In the genomic region with DNA sequence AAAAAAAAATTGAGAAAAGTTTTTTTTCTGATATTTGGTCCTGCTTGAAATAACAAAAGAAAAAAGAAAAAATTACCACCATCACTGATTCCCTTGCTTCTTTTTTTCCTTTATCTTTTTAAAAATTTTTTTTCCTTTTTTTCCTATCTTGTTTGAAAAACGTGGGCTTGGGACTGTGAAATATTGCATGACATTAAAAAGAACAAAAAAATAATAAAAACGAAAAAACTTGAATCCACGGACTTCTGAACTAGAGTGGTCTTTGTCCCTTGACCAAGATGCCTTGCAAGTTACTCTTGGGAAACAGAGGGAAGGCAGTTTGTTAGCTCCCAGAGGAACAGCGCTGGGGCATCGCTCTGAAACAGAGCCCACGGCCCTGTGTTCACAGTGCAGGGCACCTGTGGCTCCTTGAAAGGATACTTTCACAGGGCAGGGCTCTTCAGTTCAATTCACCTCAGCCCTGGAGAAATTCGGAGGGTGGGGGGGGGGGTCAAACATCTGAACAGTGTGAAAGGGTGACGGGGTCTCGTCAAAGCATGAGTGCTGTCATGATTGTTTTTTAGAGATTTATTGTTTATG, we compare ENCODE assay signal across 7 mouse cellular contexts. TPM values are rescaled to one million over a fixed set of nuclear protein-coding genes. Genes with fewer than 3 reads are reported as not detected.
DNase-seq lines count a peak whose midpoint lies in the region; ATAC-seq and TF ChIP-seq lines count a peak whose summit lies in the region.

No protein-coding gene starts in this region.

- no peak for TF ChIP-seq CTCF in lung, adult 2 months (IDR thresholded peaks at IDR 0.05; ENCODE audit: insufficient read depth, low read length)
- no peak for TF ChIP-seq CTCF in embryonic fibroblast, embryonic 13.5 days (IDR thresholded peaks at IDR 0.05; ENCODE audit: borderline replicate concordance, insufficient read depth, low read length)
- TF ChIP-seq CTCF in small intestine, adult 2 months (IDR thresholded peaks at IDR 0.05; ENCODE audit: extremely low read depth, insufficient read length, insufficient replicate concordance, low read depth, low read length), result no peak

- H3K27ac ChIP-seq in embryonic fibroblast, embryonic 13.5 days (ENCODE audit: insufficient read depth, low read length), result no peak overlapping the region
- peak overlapping the region; percentile 99; the same call in 1 of the 2 replicates for H3K27ac ChIP-seq in limb, embryonic 12.5 days
- no peak overlapping the region for H3K27ac ChIP-seq in small intestine, adult 2 months (ENCODE audit: insufficient read depth, low read depth, low read length)

- WGBS in lung, adult 2 months, result 19% methylated on average over 9 of the region's 9 CpGs
- 26% methylated on average over 9 of the region's 9 CpGs for WGBS in limb, embryonic 12.5 days
- WGBS in small intestine, adult 2 months, result 22% methylated on average over 9 of the region's 9 CpGs

- no peak for TF ChIP-seq POLR2A in lung, adult 2 months (IDR thresholded peaks at IDR 0.05; ENCODE audit: borderline replicate concordance, extremely low read depth, low read depth, low read length)
- no peak for TF ChIP-seq POLR2A in embryonic fibroblast, embryonic 13.5 days (IDR thresholded peaks at IDR 0.05; ENCODE audit: low read depth, low read length)
- TF ChIP-seq POLR2A in small intestine, adult 2 months (IDR thresholded peaks at IDR 0.05; ENCODE audit: low read depth, low read length), result no peak

- no peak for ATAC-seq in limb, embryonic 12.5 days (ENCODE audit: insufficient number of reproducible peaks, insufficient read depth, low FRiP score, low TSS enrichment, low read depth)
- no peak for ATAC-seq in inflammation-experienced regulatory T-cells, adult 6 months

- peak overlapping the region; percentile 83; the same call in 1 of the 2 replicates for H3K9ac ChIP-seq in limb, embryonic 12.5 days (replicated peaks)

- H3K9me3 ChIP-seq in limb, embryonic 12.5 days, result no peaks in the 10 kb centered on the region

- H3K4me3 ChIP-seq in lung, adult 2 months (replicated peaks; ENCODE audit: extremely low read depth, low read depth, low read length), result peak overlapping the region; percentile 86
- peak overlapping the region; percentile 55; the same call in 1 of the 2 replicates for H3K4me3 ChIP-seq in embryonic fibroblast, embryonic 13.5 days (ENCODE audit: insufficient read depth, low read length)
- peak overlapping the region; percentile 57 for H3K4me3 ChIP-seq in limb, embryonic 12.5 days (replicated peaks)
- peak overlapping the region; percentile 68 for H3K4me3 ChIP-seq in small intestine, adult 2 months (ENCODE audit: low read depth, low read length)

- H3K27me3 ChIP-seq in limb, embryonic 12.5 days, result no peaks in the 10 kb centered on the region
- no peaks in the 10 kb centered on the region for H3K27me3 ChIP-seq in small intestine, adult 2 months (ENCODE audit: control insufficient read depth, insufficient read depth, low read length)

- no peaks in the 10 kb centered on the region for H3K36me3 ChIP-seq in limb, embryonic 12.5 days
- H3K36me3 ChIP-seq in small intestine, adult 2 months (ENCODE audit: control insufficient read depth, insufficient read depth, low read length), result no peaks in the 10 kb centered on the region

- peak overlapping the region; percentile 72 for H3K4me2 ChIP-seq in limb, embryonic 12.5 days

- H3K4me1 ChIP-seq in lung, adult 2 months (ENCODE audit: control insufficient read depth, insufficient read depth, low read length), result no peaks in the 10 kb centered on the region
- peaks cover 16% of the 10 kb centered on the region for H3K4me1 ChIP-seq in embryonic fibroblast, embryonic 13.5 days (ENCODE audit: control insufficient read depth, insufficient read depth, low read length)
- peaks cover 42% of the 10 kb centered on the region for H3K4me1 ChIP-seq in limb, embryonic 12.5 days (replicated peaks)
- H3K4me1 ChIP-seq in small intestine, adult 2 months (ENCODE audit: control insufficient read depth, insufficient read depth, insufficient read length, low read length), result peaks cover 9% of the 10 kb centered on the region

- DNase-seq in lung, adult 2 months, result no peak
- no peak for DNase-seq in lung, postnatal 36 days
- DNase-seq in spleen, postnatal 10 days (ENCODE audit: low spot score in 2 of 2), result no peak

RNA-seq across cellular contexts. Expression of a gene that starts 22.6 kb away (rescaled TPM):
- 34.6 and 47.1 TPM in 2 replicates for polyA plus RNA-seq in lung, adult 2 months (2012; rRNA removed)
- polyA plus RNA-seq in embryonic fibroblast, embryonic 13.5 days (2011; ENCODE audit: insufficient read length, low read depth, missing spikeins), result 38.2 and 38.6 TPM in 2 replicates
- polyA plus RNA-seq in limb, embryonic 12.5 days (2016; fragmentation: Nextera tagmentation; extraction: Ambion mirVana), result 134 and 144 TPM in 2 replicates
- 37.0 and 72.7 TPM in 2 replicates for polyA plus RNA-seq in small intestine, adult 2 months (2012; rRNA removed)
- 10 to 100 TPM; 42.4 to 46.3 (median 45.8) TPM for polyA plus RNA-seq in inflammation-experienced regulatory T-cells, adult 6 months (2017; shearing (Covaris generic))

RNA-seq across cellular contexts. Expression of a gene that starts 46.0 kb away (rescaled TPM):
- polyA plus RNA-seq in lung, adult 2 months (2012; rRNA removed), result 87.5 and 99.1 TPM in 2 replicates
- 80.2 and 86.7 TPM in 2 replicates for polyA plus RNA-seq in embryonic fibroblast, embryonic 13.5 days (2011; ENCODE audit: insufficient read length, low read depth, missing spikeins)
- 63.4 and 66.9 TPM in 2 replicates for polyA plus RNA-seq in limb, embryonic 12.5 days (2016; fragmentation: Nextera tagmentation; extraction: Ambion mirVana)
- polyA plus RNA-seq in small intestine, adult 2 months (2012; rRNA removed), result 38.3 and 55.2 TPM in 2 replicates
- 10 to 100 TPM; 28.0 to 61.1 (median 55.5) TPM for polyA plus RNA-seq in inflammation-experienced regulatory T-cells, adult 6 months (2017; shearing (Covaris generic))

RNA-seq across cellular contexts. Expression of a gene that starts 47.6 kb away (rescaled TPM):
- 72.5 and 81.8 TPM in 2 replicates for polyA plus RNA-seq in lung, adult 2 months (2012; rRNA removed)
- 47.2 and 54.9 TPM in 2 replicates for polyA plus RNA-seq in embryonic fibroblast, embryonic 13.5 days (2011; ENCODE audit: insufficient read length, low read depth, missing spikeins)
- 16.9 and 21.4 TPM in 2 replicates for polyA plus RNA-seq in limb, embryonic 12.5 days (2016; fragmentation: Nextera tagmentation; extraction: Ambion mirVana)
- 57.2 and 104 TPM in 2 replicates for polyA plus RNA-seq in small intestine, adult 2 months (2012; rRNA removed)
- polyA plus RNA-seq in inflammation-experienced regulatory T-cells, adult 6 months (2017; shearing (Covaris generic)), result 1 to 10 TPM; 9.2 to 9.5 (median 9.4) TPM
